Mouse (Mus musculus) stomach, postnatal 0 days (tissue): ENCODE data around the gene Ier3. TPM values are rescaled to one million over a fixed set of nuclear protein-coding genes. Genes with fewer than 3 reads are reported as not detected.

Experiments
- ATAC-seq: fragments of 200-750 bp; cut with Nextera tagmentation; 2 replicates; pipeline ENCODE4 v1.8.0; 2017; ENCODE audit not compliant: low FRiP score, low TSS enrichment
- DNase-seq: peaks from one replicate; pipeline ENCODE4 v3.0.0-alpha.2; 2016; ENCODE audit warnings: low spot score
- H3K27ac ChIP-seq: fragments of 300-500 bp; sonication (generic); replicated peaks from 2 replicates; pipeline ENCODE4 v1.5.1; 2014; ENCODE audit warnings: mild to moderate bottlenecking, control low read depth
- H3K27me3 ChIP-seq: fragments of 300-500 bp; sonication (generic); 2 replicates; pipeline ENCODE4 v1.6.1; 2014; ENCODE audit warnings: low read length; ENCODE audit not compliant: control insufficient read depth, insufficient read depth
- H3K36me3 ChIP-seq: fragments of 300-500 bp; sonication (generic); 2 replicates; pipeline ENCODE4 v1.6.1; 2014; ENCODE audit warnings: low read length, mixed read lengths; ENCODE audit not compliant: control insufficient read depth, insufficient read depth
- H3K4me1 ChIP-seq: fragments of 300-500 bp; sonication (generic); replicated peaks from 2 replicates; pipeline ENCODE4 v1.6.1; 2014; ENCODE audit warnings: antibody characterized with exemption; ENCODE audit not compliant: control insufficient read depth, insufficient read depth
- H3K4me2 ChIP-seq: fragments of 300-500 bp; sonication (generic); replicated peaks from 2 replicates; pipeline ENCODE4 v1.6.1; 2014; ENCODE audit warnings: low read depth, mild to moderate bottlenecking, control low read depth, moderate library complexity
- H3K4me3 ChIP-seq: fragments of 300-500 bp; sonication (generic); 2 replicates; pipeline ENCODE4 v1.5.1; 2014; ENCODE audit warnings: low read depth, low read length, control low read depth
- H3K9ac ChIP-seq: fragments of 300-500 bp; sonication (generic); 2 replicates; pipeline ENCODE4 v1.6.1; 2014; ENCODE audit warnings: mild to moderate bottlenecking, low read length, control low read depth, mixed read lengths
- H3K9me3 ChIP-seq: fragments of 300-500 bp; sonication (generic); 2 replicates; pipeline ENCODE4 v1.6.1; 2016; ENCODE audit warnings: low read length; ENCODE audit not compliant: control insufficient read depth
- CTCF ChIP-seq: IDR thresholded peaks from 2 replicates; pipeline ENCODE4 v1.5.1; 2016; ENCODE audit warnings: antibody characterized with exemption, low read depth, mild to moderate bottlenecking, moderate library complexity
- EP300 ChIP-seq: optimal IDR thresholded peaks from 2 replicates; pipeline ENCODE3; 2016; ENCODE audit warnings: antibody characterized with exemption
- WGBS: fragments of 180-500 bp; shearing (Covaris S2); extraction: QIAGEN DNeasy Blood & Tissue Kit; methylation state at CpG from one replicate; pipeline ENCODE4 v1.1.7; 2014; 5-methylcytosine and 5-hydroxymethylcytosine counted together
- polyA plus RNA-seq: library from polyadenylated mRNA; unstranded; fragments of >200 nt; fragmentation: Nextera tagmentation; extraction: Ambion mirVana; gene quantifications from 2 replicates; pipeline ENCODE4 v1.2.1, GENCODE M21; 2015

Ier3 gene
- polyA plus RNA-seq, 1 experiment from 2014 or later: 74.8 TPM

- no peak overlapping the region for H3K4me3 ChIP-seq
- TF ChIP-seq EP300 (no peak), CTCF (no peak)
- H3K4me1 ChIP-seq: no peaks in the 10 kb centered on the region
- ATAC-seq: no peak; the same call in 1 of the 2 replicates
- no peaks in the 10 kb centered on the region for H3K36me3 ChIP-seq
- no peak overlapping the region for H3K9ac ChIP-seq
- H3K9me3 ChIP-seq: no peaks in the 10 kb centered on the region
- H3K27me3 ChIP-seq: no peaks in the 10 kb centered on the region
- no peak overlapping the region for H3K4me2 ChIP-seq
- no peak overlapping the region for H3K27ac ChIP-seq
- DNase-seq: no peak
- WGBS: 75% methylated on average over 4 of the region's 4 CpGs
Observed at GRCm38 (mm10) chr17:35790933-35791332, 30.6 kb upstream of the Ier3 start.

GRCm38 (mm10) chr17:35792837-35793236 is 28.6 kb upstream of the Ier3 start:
- no peak for TF ChIP-seq EP300
- TF ChIP-seq CTCF: no peak
- Histone ChIP-seq H3K4me1 (no peaks in the 10 kb centered on the region), H3K4me3 (no peak overlapping the region), H3K9ac (no peak overlapping the region), H3K36me3 (no peaks in the 10 kb centered on the region), H3K27ac (no peak overlapping the region), H3K4me2 (no peak overlapping the region), H3K9me3 (no peaks in the 10 kb centered on the region), H3K27me3 (no peaks in the 10 kb centered on the region)
- no peak for ATAC-seq
- DNase-seq: no peak
- 53% methylated on average over 2 of the region's 2 CpGs for WGBS

- WGBS: 41% methylated on average over 2 of the region's 2 CpGs
- TF ChIP-seq CTCF (no peak), EP300 (no peak)
- no peak overlapping the region for H3K4me2 ChIP-seq
- H3K27ac ChIP-seq: no peak overlapping the region
- H3K9me3 ChIP-seq: no peaks in the 10 kb centered on the region
- H3K4me1 ChIP-seq: no peaks in the 10 kb centered on the region
- H3K4me3 ChIP-seq: no peak overlapping the region
- no peaks in the 10 kb centered on the region for H3K36me3 ChIP-seq
- no peaks in the 10 kb centered on the region for H3K27me3 ChIP-seq
- ATAC-seq (0 out of 2 replicates have a peak, but pooled peaks have one; percentile 22), DNase-seq (no peak)
- no peak overlapping the region for H3K9ac ChIP-seq
Observed at GRCm38 (mm10) chr17:35795099-35795498, 26.4 kb upstream of the Ier3 start.

GRCm38 (mm10) chr17:35795656-35796055 is 25.8 kb upstream of the Ier3 start:
- ATAC-seq (no peak), DNase-seq (no peak)
- Histone ChIP-seq H3K9ac (no peak overlapping the region), H3K9me3 (no peaks in the 10 kb centered on the region), H3K36me3 (no peaks in the 10 kb centered on the region), H3K4me3 (no peak overlapping the region), H3K27me3 (no peaks in the 10 kb centered on the region), H3K4me2 (no peak overlapping the region), H3K27ac (no peak overlapping the region), H3K4me1 (no peaks in the 10 kb centered on the region)
- TF ChIP-seq EP300: no peak
- no peak for TF ChIP-seq CTCF
- WGBS: 67% methylated on average over 6 of the region's 6 CpGs

GRCm38 (mm10) chr17:35796835-35797234 is 24.6 kb upstream of the Ier3 start:
- ATAC-seq: no peak
- TF ChIP-seq CTCF: no peak
- TF ChIP-seq EP300: no peak

GRCm38 (mm10) chr17:35800905-35801304 is 20.6 kb upstream of the Ier3 start:
- H3K9me3 ChIP-seq: no peaks in the 10 kb centered on the region
- WGBS: 67% methylated on average over 2 of the region's 2 CpGs
- ATAC-seq: no peak

More at GRCm38 (mm10) chr17:35796835-35797234, 24.6 kb upstream of the Ier3 start:
- WGBS: 51% methylated on average over 5 of the region's 5 CpGs
- Histone ChIP-seq H3K27ac (no peak overlapping the region), H3K9me3 (no peaks in the 10 kb centered on the region), H3K36me3 (no peaks in the 10 kb centered on the region), H3K4me2 (no peak overlapping the region), H3K4me1 (no peaks in the 10 kb centered on the region), H3K9ac (no peak overlapping the region), H3K27me3 (no peaks in the 10 kb centered on the region), H3K4me3 (no peak overlapping the region)
- DNase-seq: no peak

More at GRCm38 (mm10) chr17:35800905-35801304, 20.6 kb upstream of the Ier3 start:
- Histone ChIP-seq H3K9ac (no peak overlapping the region), H3K4me2 (no peak overlapping the region), H3K4me3 (no peak overlapping the region), H3K27me3 (no peaks in the 10 kb centered on the region), H3K36me3 (no peaks in the 10 kb centered on the region), H3K4me1 (0 out of 2 replicates have a peak, but pooled peaks cover 3% of the 10 kb centered on the region), H3K27ac (no peak overlapping the region)
- DNase-seq: no peak
- TF ChIP-seq EP300 (no peak), CTCF (no peak)
